Mouse (Mus musculus) ES-E14 (cell line): ENCODE results near the gene Ino80.

Experiments used
- HCFC1 ChIP-seq: IDR thresholded peaks from 2 replicates; pipeline ENCODE4 v1.6.1; 2012; ENCODE audit warnings: low read length, inconsistent platforms, borderline replicate concordance; ENCODE audit not compliant: insufficient read depth
- ZC3H11A ChIP-seq: IDR thresholded peaks from 2 replicates; pipeline ENCODE4 v1.6.1; 2012; ENCODE audit warnings: low read depth, mild to moderate bottlenecking, inconsistent platforms, low read length, borderline replicate concordance

- no peak for TF ChIP-seq ZC3H11A
- no peak for TF ChIP-seq HCFC1
These were observed 21.4 kb upstream of the Ino80 start for GRCm38 (mm10) chr2:119498859-119499258.
